Mouse (Mus musculus): Measurements from ENCODE around the gene Ifrd2.

The Ifrd2 gene

GRCm38 (mm10) chr9:107624539-107624938 lies 37.1 kb downstream of the Ifrd2 start:
- no peak for DNase-seq (ENCODE audit: low spot score)

GRCm38 (mm10) chr9:107624951-107625350 lies 37.5 kb downstream of the Ifrd2 start:
- no peak for DNase-seq (ENCODE audit: low spot score)

- no peak for DNase-seq (ENCODE audit: low spot score)
Observed at GRCm38 (mm10) chr9:107625351-107626128, 38.1 kb downstream of the Ifrd2 start.

- DNase-seq (ENCODE audit: low spot score) = no peak
Observed at GRCm38 (mm10) chr9:107626158-107626843, 38.9 kb downstream of the Ifrd2 start.

- DNase-seq (ENCODE audit: low spot score) = no peak
Observed at GRCm38 (mm10) chr9:107626844-107627277, 39.4 kb downstream of the Ifrd2 start.

- DNase-seq (ENCODE audit: low spot score) = no peak
Observed at GRCm38 (mm10) chr9:107627387-107628255, 40.2 kb downstream of the Ifrd2 start.

- DNase-seq (ENCODE audit: low spot score) = no peak
Observed at GRCm38 (mm10) chr9:107628721-107629410, 41.4 kb downstream of the Ifrd2 start.

GRCm38 (mm10) chr9:107629411-107629730 lies 41.9 kb downstream of the Ifrd2 start:
- no peak for DNase-seq (ENCODE audit: low spot score)

- DNase-seq (ENCODE audit: low spot score) = no peak
Observed at GRCm38 (mm10) chr9:107629901-107630425, 42.5 kb downstream of the Ifrd2 start.

- no peak for DNase-seq (ENCODE audit: low spot score)
Observed at GRCm38 (mm10) chr9:107630576-107630975, 43.1 kb downstream of the Ifrd2 start.

GRCm38 (mm10) chr9:107631311-107631826 lies 43.9 kb downstream of the Ifrd2 start:
- no peak for DNase-seq (ENCODE audit: low spot score)

- DNase-seq (ENCODE audit: low spot score) = no peak
Observed at GRCm38 (mm10) chr9:107631861-107632260, 44.4 kb downstream of the Ifrd2 start.

GRCm38 (mm10) chr9:107632478-107632877 lies 45.0 kb downstream of the Ifrd2 start:
- peak; percentile 51 for DNase-seq (ENCODE audit: low spot score)

GRCm38 (mm10) chr9:107633091-107633660 lies 45.7 kb downstream of the Ifrd2 start:
- DNase-seq (ENCODE audit: low spot score) = peak; percentile 72

GRCm38 (mm10) chr9:107633661-107634405 lies 46.4 kb downstream of the Ifrd2 start:
- DNase-seq (ENCODE audit: low spot score) = no peak

- DNase-seq (ENCODE audit: low spot score) = peak; percentile 37
Observed at GRCm38 (mm10) chr9:107634406-107635278, 47.2 kb downstream of the Ifrd2 start.

- DNase-seq (ENCODE audit: low spot score) = peak; percentile 97
Observed at GRCm38 (mm10) chr9:107635279-107636028, 48.0 kb downstream of the Ifrd2 start, which contains the start of gene Gnai2. Gene Gnai2 (minus strand): TSS chr9:107635367.

- no peak for DNase-seq (ENCODE audit: low spot score)
Observed at GRCm38 (mm10) chr9:107637070-107637469, 49.6 kb downstream of the Ifrd2 start.

Measured in c-Kit-positive CD71-positive TER-119-positive erythroid progenitor cells, embryonic 14.5 days (primary cell).